Mouse (Mus musculus): ENCODE data around the gene Fam50a. TPM values are rescaled to one million over a fixed set of nuclear protein-coding genes. Genes with fewer than 3 reads are reported as not detected.
A peak's percentile ranks its signal among the peaks of the same experiment; 100 is the strongest.

The Fam50a gene
- polyA plus RNA-seq, 1 experiment, result 53.9 TPM

DNA sequence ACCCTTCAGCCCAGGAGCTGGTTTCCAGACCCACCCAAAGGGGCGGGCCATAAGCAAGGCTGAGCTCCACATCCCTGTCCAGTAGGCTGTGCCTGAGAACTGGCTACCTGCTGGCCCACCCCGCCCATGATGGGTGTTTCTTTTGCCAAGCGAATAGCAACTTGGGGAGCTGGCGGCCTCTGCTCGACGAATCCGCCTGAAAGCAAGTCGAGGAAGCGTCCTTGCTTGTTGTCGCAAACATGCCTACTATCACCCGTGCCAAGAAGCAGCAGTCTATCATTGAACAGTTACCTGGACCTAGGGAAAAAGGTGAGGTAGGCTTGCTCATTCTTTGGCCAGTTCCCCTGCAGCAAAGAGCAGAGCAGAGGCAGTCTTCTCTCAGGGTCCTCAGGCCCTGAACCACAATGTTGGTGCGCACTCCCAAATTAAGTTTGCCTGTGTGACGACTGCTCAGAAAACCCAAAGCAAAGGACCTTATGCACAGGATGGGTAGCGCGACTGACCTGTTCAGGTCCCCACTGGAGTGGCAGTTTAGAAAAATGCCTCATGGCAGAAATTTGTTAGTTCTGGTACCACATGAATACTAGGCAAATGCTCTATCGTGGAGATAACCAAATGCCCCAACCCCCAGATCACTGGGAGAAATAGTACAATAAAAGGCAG lies 31.0 kb upstream of the Fam50a start, which contains the start of the genes Taz and Dnase1l1:
Gene Taz, plus strand, starts transcription at position 181 of the 663 bp plus-strand sequence.
Gene Dnase1l1, minus strand, starts transcription at position 606 of the 663 bp plus-strand sequence.
- Histone ChIP-seq H3K4me3 (ENCODE audit: insufficient read depth, low read length) (peak within 1 kb of the TSS; percentile 87), H3K4me1 (ENCODE audit: control insufficient read depth, insufficient read depth, low read length) (no peaks in the 10 kb centered on the region), H3K27ac (ENCODE audit: insufficient read depth, low read length) (peak within 1 kb of the TSS; percentile 86)
- no peak for TF ChIP-seq CTCF (IDR thresholded peaks at IDR 0.05; ENCODE audit: borderline replicate concordance, insufficient read depth, low read length)
- TF ChIP-seq POLR2A (IDR thresholded peaks at IDR 0.05; ENCODE audit: low read depth, low read length), result peak; percentile 65

DNA sequence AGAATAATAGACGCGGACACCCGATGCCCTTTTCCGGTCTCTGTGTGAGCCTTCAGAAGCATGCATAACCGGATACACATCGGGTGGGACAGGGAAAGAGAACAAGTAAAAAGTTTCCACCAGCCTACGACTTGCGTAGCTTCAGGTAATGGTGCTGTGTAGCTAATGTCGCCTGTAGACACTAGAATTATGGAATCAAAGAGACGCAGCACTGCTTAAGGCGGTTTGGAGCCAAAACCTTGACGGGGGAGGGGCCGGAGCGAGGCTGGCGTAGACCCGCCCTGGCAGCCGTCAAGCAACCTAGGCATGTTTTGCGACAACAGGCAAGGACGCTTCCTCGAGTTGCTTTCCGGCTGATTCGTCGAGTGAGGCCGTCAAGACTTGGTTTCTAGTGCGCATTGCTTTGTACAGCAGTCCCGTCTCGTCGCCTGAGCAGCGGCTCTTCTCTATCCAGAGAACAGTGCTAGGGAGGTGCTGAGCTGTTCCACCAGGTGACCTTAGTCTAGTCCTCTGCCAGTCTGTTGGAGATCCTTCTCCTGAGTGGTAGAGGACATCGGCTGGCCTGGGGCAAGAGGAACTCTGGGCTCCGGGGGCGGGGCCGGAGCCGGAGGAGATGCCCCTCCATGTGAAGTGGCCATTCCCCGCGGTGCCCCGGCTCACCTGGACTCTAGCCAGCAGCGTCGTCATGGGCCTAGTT lies 30.3 kb upstream of the Fam50a start:
- TF ChIP-seq CTCF (IDR thresholded peaks at IDR 0.05; ENCODE audit: borderline replicate concordance, insufficient read depth, low read length) (no peak), POLR2A (IDR thresholded peaks at IDR 0.05; ENCODE audit: low read depth, low read length) (peak; percentile 83)
- H3K4me3 ChIP-seq (ENCODE audit: insufficient read depth, low read length), result peak overlapping the region; percentile 87
- H3K27ac ChIP-seq (ENCODE audit: insufficient read depth, low read length), result peak overlapping the region; percentile 86
- H3K4me1 ChIP-seq (ENCODE audit: control insufficient read depth, insufficient read depth, low read length), result no peaks in the 10 kb centered on the region

DNA sequence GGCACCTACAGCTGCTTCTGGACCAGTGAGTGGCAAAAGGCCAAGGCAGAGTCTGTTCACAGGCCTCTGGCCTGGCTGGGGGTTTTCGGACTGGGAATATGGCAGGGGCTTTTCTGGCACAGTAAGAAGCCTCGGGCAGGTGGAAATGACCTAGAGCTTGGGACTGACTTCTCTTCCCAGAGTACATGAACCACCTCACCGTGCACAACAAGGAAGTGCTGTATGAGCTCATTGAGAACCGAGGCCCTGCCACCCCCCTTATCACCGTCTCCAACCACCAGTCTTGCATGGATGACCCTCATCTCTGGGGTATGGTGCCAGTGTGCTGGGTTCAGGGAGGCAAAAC lies 29.8 kb upstream of the Fam50a start:
- Histone ChIP-seq H3K4me1 (ENCODE audit: control insufficient read depth, insufficient read depth, low read length) (no peaks in the 10 kb centered on the region), H3K4me3 (ENCODE audit: insufficient read depth, low read length) (peak overlapping the region; percentile 87), H3K27ac (ENCODE audit: insufficient read depth, low read length) (peak overlapping the region; percentile 47; the same call in 1 of the 2 replicates)
- no peak for TF ChIP-seq POLR2A (IDR thresholded peaks at IDR 0.05; ENCODE audit: low read depth, low read length)
- TF ChIP-seq CTCF (IDR thresholded peaks at IDR 0.05; ENCODE audit: borderline replicate concordance, insufficient read depth, low read length), result no peak

DNA sequence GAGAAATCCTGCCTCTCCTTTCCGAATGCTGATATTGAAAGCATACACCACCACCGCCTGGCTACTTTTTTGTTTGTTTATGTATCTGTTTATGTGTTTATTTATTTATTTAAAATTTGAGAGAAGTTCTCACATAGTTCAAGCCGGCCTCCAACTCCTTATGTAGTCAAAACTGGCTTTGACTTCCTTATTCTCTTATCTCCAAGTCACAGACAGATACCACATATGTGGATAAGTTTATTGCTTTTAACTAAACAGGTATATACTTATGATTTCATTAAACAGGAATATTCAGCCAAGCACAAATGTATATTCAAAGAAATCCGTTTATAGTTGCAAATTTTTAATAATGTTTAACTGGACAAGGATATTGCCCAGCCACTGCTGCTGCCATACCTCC lies 19.4 kb upstream of the Fam50a start:
- Histone ChIP-seq H3K27ac (ENCODE audit: insufficient read depth, low read length) (no peak overlapping the region), H3K4me1 (ENCODE audit: control insufficient read depth, insufficient read depth, low read length) (no peaks in the 10 kb centered on the region; the same call in 1 of the 2 replicates), H3K4me3 (ENCODE audit: insufficient read depth, low read length) (no peak overlapping the region)
- TF ChIP-seq CTCF (IDR thresholded peaks at IDR 0.05; ENCODE audit: borderline replicate concordance, insufficient read depth, low read length) (no peak), POLR2A (IDR thresholded peaks at IDR 0.05; ENCODE audit: low read depth, low read length) (no peak)

DNA sequence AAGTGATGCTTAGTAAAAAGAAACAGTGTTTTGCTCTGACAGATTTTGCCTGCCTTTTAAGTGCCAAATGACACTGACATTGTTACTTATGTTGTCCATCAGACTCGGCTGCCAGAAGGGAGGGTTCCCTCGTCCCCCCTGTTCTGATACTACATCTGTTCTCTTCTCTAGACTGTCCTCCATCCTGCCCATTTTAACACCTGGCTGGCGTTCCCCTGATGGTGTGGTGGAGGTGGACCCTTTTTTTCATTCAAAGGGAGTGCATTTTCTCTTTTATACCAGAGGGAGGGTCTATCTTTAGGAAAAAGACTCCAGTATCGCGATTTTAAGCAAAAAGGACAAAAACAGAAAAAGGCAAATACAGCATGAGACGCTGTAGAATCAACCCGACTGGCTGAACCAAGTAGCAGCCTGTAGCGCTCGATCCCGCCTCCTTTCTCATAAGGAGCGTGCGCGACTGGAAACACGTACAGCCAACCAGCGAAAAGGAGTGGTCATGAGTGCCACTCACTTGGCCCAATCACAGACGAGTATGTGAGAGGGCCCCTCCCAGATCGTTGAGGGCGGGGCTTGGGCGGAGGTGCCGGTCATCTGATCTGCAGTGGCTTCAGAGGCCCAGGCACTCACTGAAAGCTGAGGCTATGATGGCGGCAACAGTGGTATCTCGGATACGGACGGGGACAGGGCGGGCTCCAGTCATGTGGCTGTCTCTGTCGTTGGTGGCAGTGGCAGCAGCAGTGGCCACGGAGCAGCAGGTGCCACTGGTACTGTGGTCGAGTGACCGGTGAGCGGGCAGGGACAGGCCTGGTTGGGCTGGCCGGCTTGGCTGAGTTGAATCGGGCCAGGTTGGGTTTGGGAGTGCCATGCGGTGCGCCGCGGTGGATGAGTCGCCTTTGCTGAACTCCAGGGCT lies 16.0 kb upstream of the Fam50a start, which contains the start of gene Atp6ap1:
Gene Atp6ap1, plus strand, starts transcription at position 560 of the 911 bp plus-strand sequence.
- peak within 1 kb of the TSS; percentile 73 for H3K4me3 ChIP-seq (ENCODE audit: insufficient read depth, low read length)
- TF ChIP-seq POLR2A (IDR thresholded peaks at IDR 0.05; ENCODE audit: low read depth, low read length) (peak; percentile 93), CTCF (IDR thresholded peaks at IDR 0.05; ENCODE audit: borderline replicate concordance, insufficient read depth, low read length) (no peak)
- peak within 1 kb of the TSS; percentile 41 for H3K27ac ChIP-seq (ENCODE audit: insufficient read depth, low read length)
- H3K4me1 ChIP-seq (ENCODE audit: control insufficient read depth, insufficient read depth, low read length), result no peaks in the 10 kb centered on the region; the same call in 1 of the 2 replicates

- Histone ChIP-seq H3K4me1 (ENCODE audit: control insufficient read depth, insufficient read depth, low read length) (no peaks in the 10 kb centered on the region; the same call in 1 of the 2 replicates), H3K4me3 (ENCODE audit: insufficient read depth, low read length) (no peak overlapping the region), H3K27ac (ENCODE audit: insufficient read depth, low read length) (no peak overlapping the region)
- no peak for TF ChIP-seq CTCF (IDR thresholded peaks at IDR 0.05; ENCODE audit: borderline replicate concordance, insufficient read depth, low read length)
- no peak for TF ChIP-seq POLR2A (IDR thresholded peaks at IDR 0.05; ENCODE audit: low read depth, low read length)
These were observed 14.5 kb upstream of the Fam50a start for GRCm38 (mm10) chrX:74298348-74298747.

GRCm38 (mm10) chrX:74299721-74300120 lies 13.1 kb upstream of the Fam50a start:
- H3K4me1 ChIP-seq (ENCODE audit: control insufficient read depth, insufficient read depth, low read length), result no peaks in the 10 kb centered on the region; the same call in 1 of the 2 replicates
- no peak overlapping the region for H3K4me3 ChIP-seq (ENCODE audit: insufficient read depth, low read length)
- H3K27ac ChIP-seq (ENCODE audit: insufficient read depth, low read length), result no peak overlapping the region
- no peak for TF ChIP-seq POLR2A (IDR thresholded peaks at IDR 0.05; ENCODE audit: low read depth, low read length)
- TF ChIP-seq CTCF (IDR thresholded peaks at IDR 0.05; ENCODE audit: borderline replicate concordance, insufficient read depth, low read length), result no peak

GRCm38 (mm10) chrX:74304867-74305700 lies 7.7 kb upstream of the Fam50a start, which contains the start of gene Gdi1:
Gene Gdi1, plus strand, starts transcription at chrX:74304998.
- Histone ChIP-seq H3K27ac (ENCODE audit: insufficient read depth, low read length) (peak within 1 kb of the TSS; percentile 44), H3K4me3 (ENCODE audit: insufficient read depth, low read length) (peak within 1 kb of the TSS; percentile 61), H3K4me1 (ENCODE audit: control insufficient read depth, insufficient read depth, low read length) (no peaks in the 10 kb centered on the region)
- TF ChIP-seq CTCF (IDR thresholded peaks at IDR 0.05; ENCODE audit: borderline replicate concordance, insufficient read depth, low read length) (no peak), POLR2A (IDR thresholded peaks at IDR 0.05; ENCODE audit: low read depth, low read length) (peak; percentile 96)

Measured in embryonic fibroblast, embryonic 13.5 days (primary cell).